Mouse (Mus musculus) activated CD4-positive, CD25-positive, alpha-beta regulatory T cell, adult 9 weeks (primary cell): ENCODE results near the gene Vmn1r9. TPM values are rescaled to one million over a fixed set of nuclear protein-coding genes. Genes with fewer than 3 reads are reported as not detected.

Experiments
- polyA plus RNA-seq: library from polyadenylated mRNA; unstranded; fragments of 100-300 nt; shearing (Covaris generic); gene quantifications from one replicate; pipeline ENCODE4 v1.2.1, GENCODE M21; 2017

Gene Vmn1r9
- not detected for polyA plus RNA-seq

GRCm38 (mm10) chr6:57066487-57066886 is at the start of gene Vmn1r9:
TSS of gene Vmn1r9 (plus strand) at chr6:57066787.

GRCm38 (mm10) chr6:57025224-57025623 is 41.4 kb upstream of the Vmn1r9 start, which contains the start of gene Vmn1r7:
TSS of gene Vmn1r7 (minus strand) at chr6:57025324.

GRCm38 (mm10) chr6:57031984-57032383 is 34.6 kb upstream of the Vmn1r9 start, which contains the start of gene Vmn1r8:
TSS of gene Vmn1r8 (plus strand) at chr6:57032284.

GRCm38 (mm10) chr6:57109154-57109553 is 42.6 kb downstream of the Vmn1r9 start, which contains the start of gene Vmn1r10:
TSS of gene Vmn1r10 (plus strand) at chr6:57109454.

Other genes with a start within 250 kb of the Vmn1r9 start
- gene Fkbp9, start 234.7 kb upstream of the Vmn1r9 start, polyA plus RNA-seq, result not detected
- 51.7 TPM for gene Nt5c3, start 142.9 kb upstream of the Vmn1r9 start, polyA plus RNA-seq
- not detected for gene Vmn1r4, start 142.8 kb upstream of the Vmn1r9 start, polyA plus RNA-seq
- not detected for gene Vmn1r5, start 96.5 kb upstream of the Vmn1r9 start, polyA plus RNA-seq
- gene Vmn1r6, start 69.5 kb upstream of the Vmn1r9 start, polyA plus RNA-seq, result 0.04 TPM
- not detected for gene Vmn1r7, start 41.5 kb upstream of the Vmn1r9 start, polyA plus RNA-seq
- not detected for gene Vmn1r8, start 34.5 kb upstream of the Vmn1r9 start, polyA plus RNA-seq
- not detected for gene Vmn1r10, start 42.7 kb downstream of the Vmn1r9 start, polyA plus RNA-seq
- not detected for gene Vmn1r11, start 66.7 kb downstream of the Vmn1r9 start, polyA plus RNA-seq
- not detected for gene Vmn1r12, start 90.1 kb downstream of the Vmn1r9 start, polyA plus RNA-seq
- gene Vmn1r13, start 136.5 kb downstream of the Vmn1r9 start, polyA plus RNA-seq, result 0.24 TPM
- gene Vmn1r14, start 164.9 kb downstream of the Vmn1r9 start, polyA plus RNA-seq, result not detected
- gene Vmn1r15, start 191.2 kb downstream of the Vmn1r9 start, polyA plus RNA-seq, result not detected